Mouse (Mus musculus): ENCODE data around the gene Vat1. TPM values are rescaled to one million over a fixed set of nuclear protein-coding genes. Genes with fewer than 3 reads are reported as not detected.
"Not testable (repeated sequence)": the region's sequence is repeated elsewhere in the genome, so short reads cannot be mapped to it uniquely, and the experiment has no call there.

Gene Vat1
- polyA plus RNA-seq, 1 experiment from 2014 or later, result 8.8 TPM

GRCm38 (mm10) chr11:101477194-101477551, 11.1 kb upstream of the Vat1 start:
- no peak overlapping the region for H3K27ac ChIP-seq
- H3K36me3 ChIP-seq, result no peaks in the 10 kb centered on the region
- peaks cover 29% of the 10 kb centered on the region for H3K4me1 ChIP-seq (replicated peaks)
- DNase-seq (no peak), ATAC-seq (ENCODE audit: low read depth) (no peak)
- no peak overlapping the region for H3K4me3 ChIP-seq (replicated peaks)
- no peak overlapping the region for H3K9ac ChIP-seq
- H3K9me3 ChIP-seq (replicated peaks), result no peaks in the 10 kb centered on the region
- 59% methylated on average over 4 of the region's 4 CpGs for WGBS (ENCODE audit: insufficient replicate concordance)
- H3K4me2 ChIP-seq, result no peak overlapping the region
- H3K27me3 ChIP-seq, result peaks cover 15% of the 10 kb centered on the region

GRCm38 (mm10) chr11:101476361-101476760, 10.3 kb upstream of the Vat1 start:
- H3K9me3 ChIP-seq (replicated peaks); H3K27ac ChIP-seq; H3K4me3 ChIP-seq (replicated peaks); DNase-seq; H3K36me3 ChIP-seq; H3K9ac ChIP-seq; H3K4me2 ChIP-seq; ATAC-seq (ENCODE audit: low read depth): not testable (repeated sequence)
- H3K4me1 ChIP-seq (replicated peaks), result peaks cover 27% of the 10 kb centered on the region
- H3K27me3 ChIP-seq, result peaks cover 22% of the 10 kb centered on the region
- WGBS (ENCODE audit: insufficient replicate concordance), result 68% methylated on average over 4 of the region's 4 CpGs

- no peak overlapping the region for H3K9ac ChIP-seq
- no peaks in the 10 kb centered on the region for H3K36me3 ChIP-seq
- H3K27ac ChIP-seq, result no peak overlapping the region
- H3K4me2 ChIP-seq, result no peak overlapping the region
- 73% methylated on average over 5 of the region's 5 CpGs for WGBS (ENCODE audit: insufficient replicate concordance)
- no peak for ATAC-seq (ENCODE audit: low read depth)
- H3K4me1 ChIP-seq (replicated peaks), result peaks cover 8% of the 10 kb centered on the region
- H3K4me3 ChIP-seq (replicated peaks), result no peak overlapping the region
- peaks cover 36% of the 10 kb centered on the region for H3K27me3 ChIP-seq
- no peak for DNase-seq
- H3K9me3 ChIP-seq (replicated peaks), result no peaks in the 10 kb centered on the region
Observed at GRCm38 (mm10) chr11:101474298-101474697, 8.3 kb upstream of the Vat1 start.

- not testable (repeated sequence) for H3K27ac ChIP-seq; H3K9ac ChIP-seq; ATAC-seq (ENCODE audit: low read depth); H3K4me3 ChIP-seq (replicated peaks); DNase-seq; H3K9me3 ChIP-seq (replicated peaks); H3K4me1 ChIP-seq (replicated peaks); H3K36me3 ChIP-seq; H3K4me2 ChIP-seq
- WGBS (ENCODE audit: insufficient replicate concordance), result 54% methylated on average over 1 of the region's 1 CpGs
- peaks cover 38% of the 10 kb centered on the region for H3K27me3 ChIP-seq
Observed at GRCm38 (mm10) chr11:101473686-101474085, 7.7 kb upstream of the Vat1 start.

GRCm38 (mm10) chr11:101472336-101472735, 6.3 kb upstream of the Vat1 start:
- DNase-seq (no peak), ATAC-seq (ENCODE audit: low read depth) (no peak)
- H3K36me3 ChIP-seq, result no peaks in the 10 kb centered on the region
- H3K27me3 ChIP-seq, result peaks cover 51% of the 10 kb centered on the region
- WGBS (ENCODE audit: insufficient replicate concordance), result 57% methylated on average over 7 of the region's 7 CpGs
- no peak overlapping the region for H3K9ac ChIP-seq
- H3K4me2 ChIP-seq, result no peak overlapping the region
- H3K4me3 ChIP-seq (replicated peaks), result no peak overlapping the region
- peaks cover 23% of the 10 kb centered on the region for H3K4me1 ChIP-seq (replicated peaks)
- H3K27ac ChIP-seq, result no peak overlapping the region
- H3K9me3 ChIP-seq (replicated peaks), result no peaks in the 10 kb centered on the region

- H3K36me3 ChIP-seq, result no peaks in the 10 kb centered on the region
- no peaks in the 10 kb centered on the region for H3K9me3 ChIP-seq (replicated peaks)
- 57% methylated on average over 3 of the region's 3 CpGs for WGBS (ENCODE audit: insufficient replicate concordance)
- peaks cover 55% of the 10 kb centered on the region for H3K27me3 ChIP-seq
- no peak overlapping the region for H3K9ac ChIP-seq
- no peak for DNase-seq
- no peak overlapping the region for H3K4me2 ChIP-seq
- ATAC-seq (ENCODE audit: low read depth), result no peak
- no peak overlapping the region for H3K4me3 ChIP-seq (replicated peaks)
- peaks cover 27% of the 10 kb centered on the region for H3K4me1 ChIP-seq (replicated peaks)
- no peak overlapping the region for H3K27ac ChIP-seq
Observed at GRCm38 (mm10) chr11:101471926-101472325, 5.9 kb upstream of the Vat1 start.

- Histone ChIP-seq H3K9me3 (replicated peaks) (no peaks in the 10 kb centered on the region), H3K4me3 (replicated peaks) (no peak overlapping the region), H3K36me3 (no peaks in the 10 kb centered on the region), H3K27me3 (peaks cover 73% of the 10 kb centered on the region), H3K9ac (no peak overlapping the region), H3K4me1 (replicated peaks) (peaks cover 44% of the 10 kb centered on the region), H3K4me2 (no peak overlapping the region), H3K27ac (no peak overlapping the region)
- DNase-seq (no peak), ATAC-seq (ENCODE audit: low read depth) (no peak)
- 65% methylated on average over 7 of the region's 7 CpGs for WGBS (ENCODE audit: insufficient replicate concordance)
Observed at GRCm38 (mm10) chr11:101470206-101470605, 4.2 kb upstream of the Vat1 start.

- 54% methylated on average over 4 of the region's 4 CpGs for WGBS (ENCODE audit: insufficient replicate concordance)
- peaks cover 54% of the 10 kb centered on the region for H3K4me1 ChIP-seq (replicated peaks)
- no peaks in the 10 kb centered on the region for H3K36me3 ChIP-seq
- H3K9me3 ChIP-seq (replicated peaks), result no peaks in the 10 kb centered on the region
- peak overlapping the region; percentile 75; the same call in 1 of the 2 replicates for H3K9ac ChIP-seq
- DNase-seq, result no peak
- H3K4me3 ChIP-seq (replicated peaks), result peak overlapping the region; percentile 74; the same call in 1 of the 2 replicates
- peaks cover 83% of the 10 kb centered on the region for H3K27me3 ChIP-seq
- no peak for ATAC-seq (ENCODE audit: low read depth)
- H3K4me2 ChIP-seq, result peak overlapping the region; percentile 98
- H3K27ac ChIP-seq, result no peak overlapping the region
Observed at GRCm38 (mm10) chr11:101469155-101469554, 3.1 kb upstream of the Vat1 start.

DNA sequence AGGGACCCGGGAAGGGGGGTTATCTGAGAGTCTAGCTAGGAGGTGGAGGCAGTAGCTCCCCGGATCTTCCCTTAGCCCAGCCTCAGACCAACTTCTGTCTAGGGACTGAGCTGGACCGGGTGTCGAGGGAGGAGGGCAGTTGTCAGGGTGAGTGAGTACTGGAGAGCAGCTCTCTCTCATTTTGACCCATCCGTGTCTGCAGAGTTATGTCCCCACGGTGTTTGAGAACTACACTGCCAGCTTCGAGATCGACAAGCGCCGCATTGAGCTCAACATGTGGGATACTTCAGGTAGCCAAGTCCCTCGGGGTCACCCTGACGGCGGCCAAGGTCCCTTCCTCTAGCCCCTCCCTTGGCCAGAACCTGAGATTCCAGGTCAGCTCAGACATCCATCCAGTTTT, 2.7 kb upstream of the Vat1 start:
- Histone ChIP-seq H3K27me3 (peaks cover 87% of the 10 kb centered on the region), H3K36me3 (no peaks in the 10 kb centered on the region), H3K9ac (peak overlapping the region; percentile 75), H3K4me3 (replicated peaks) (peak overlapping the region; percentile 74), H3K4me2 (peak overlapping the region; percentile 98), H3K4me1 (replicated peaks) (peaks cover 59% of the 10 kb centered on the region), H3K9me3 (replicated peaks) (no peaks in the 10 kb centered on the region), H3K27ac (no peak overlapping the region)
- 7% methylated on average over 13 of the region's 13 CpGs for WGBS (ENCODE audit: insufficient replicate concordance)
- DNase-seq, result no peak
- no peak for ATAC-seq (ENCODE audit: low read depth)

GRCm38 (mm10) chr11:101468263-101468688, 2.2 kb upstream of the Vat1 start:
- no peak overlapping the region for H3K27ac ChIP-seq
- WGBS (ENCODE audit: insufficient replicate concordance), result 1% methylated on average over 31 of the region's 31 CpGs
- DNase-seq (no peak), ATAC-seq (ENCODE audit: low read depth) (no peak; the same call in 1 of the 2 replicates)
- H3K27me3 ChIP-seq, result peaks cover 90% of the 10 kb centered on the region
- H3K36me3 ChIP-seq, result no peaks in the 10 kb centered on the region
- peak overlapping the region; percentile 75 for H3K9ac ChIP-seq
- H3K4me1 ChIP-seq (replicated peaks), result peaks cover 63% of the 10 kb centered on the region
- H3K4me2 ChIP-seq, result peak overlapping the region; percentile 98
- peak overlapping the region; percentile 74 for H3K4me3 ChIP-seq (replicated peaks)
- H3K9me3 ChIP-seq (replicated peaks), result no peaks in the 10 kb centered on the region

DNA sequence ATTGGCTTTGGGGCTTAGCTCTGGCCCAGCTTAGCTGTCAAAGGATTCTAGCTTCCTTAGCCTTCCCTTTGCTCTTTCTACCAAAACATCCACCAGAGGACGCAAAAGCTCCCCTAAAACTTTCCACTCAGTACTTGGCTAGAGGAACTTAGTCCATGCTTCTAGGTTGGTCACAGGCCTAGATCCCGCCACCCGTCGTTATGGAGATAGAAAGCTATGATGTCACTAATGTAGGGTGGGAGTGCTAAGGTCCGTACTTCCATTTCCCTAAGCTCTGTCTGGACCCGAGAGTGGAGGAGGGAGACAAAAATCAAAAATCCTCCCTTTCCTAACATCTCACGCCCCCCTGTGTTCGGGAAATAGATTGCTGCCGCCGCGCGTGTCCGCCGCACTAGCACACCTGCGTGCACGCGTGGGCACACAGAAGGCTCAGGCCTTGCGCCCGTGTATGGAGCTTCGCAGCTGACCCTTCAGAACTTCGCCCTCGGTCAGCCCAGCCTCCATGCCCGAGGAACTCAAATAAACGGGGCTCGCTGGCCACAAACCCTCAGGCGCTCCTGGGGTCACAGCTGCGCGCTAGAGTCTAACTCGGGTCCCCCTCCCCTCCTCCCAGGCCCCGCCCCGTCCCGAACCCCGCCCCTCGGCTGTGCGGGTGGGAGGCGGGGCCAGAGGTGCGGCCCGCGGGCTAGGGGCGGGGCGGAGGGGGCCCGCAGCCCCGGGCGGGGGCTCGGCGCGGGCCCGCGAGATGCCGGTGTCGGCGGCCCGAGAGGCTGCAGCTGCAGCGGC, 1.6 kb upstream of the Vat1 start:
- H3K9ac ChIP-seq, result peak overlapping the region; percentile 75
- no peaks in the 10 kb centered on the region for H3K9me3 ChIP-seq (replicated peaks)
- peak; percentile 48 for DNase-seq
- no peak overlapping the region; the same call in 1 of the 2 replicates for H3K27ac ChIP-seq
- H3K36me3 ChIP-seq, result no peaks in the 10 kb centered on the region
- peaks cover 69% of the 10 kb centered on the region for H3K4me1 ChIP-seq (replicated peaks)
- H3K27me3 ChIP-seq, result peaks cover 88% of the 10 kb centered on the region
- peak overlapping the region; percentile 74 for H3K4me3 ChIP-seq (replicated peaks)
- under 1% methylated on average over 41 of the region's 54 CpGs for WGBS (ENCODE audit: insufficient replicate concordance)
- peak; percentile 66 for ATAC-seq (ENCODE audit: low read depth)
- H3K4me2 ChIP-seq, result peak overlapping the region; percentile 98

- H3K4me1 ChIP-seq (replicated peaks), result peaks cover 73% of the 10 kb centered on the region
- not testable (repeated sequence) for H3K36me3 ChIP-seq; H3K9ac ChIP-seq; H3K9me3 ChIP-seq (replicated peaks); H3K27ac ChIP-seq; DNase-seq; ATAC-seq (ENCODE audit: low read depth)
- 49% methylated on average over 5 of the region's 5 CpGs for WGBS (ENCODE audit: insufficient replicate concordance)
- H3K4me3 ChIP-seq (replicated peaks), result peak overlapping the region; percentile 69
- peak overlapping the region; percentile 97 for H3K4me2 ChIP-seq
- peaks cover 79% of the 10 kb centered on the region for H3K27me3 ChIP-seq
Observed at GRCm38 (mm10) chr11:101466552-101466950, 521 bp upstream of the Vat1 start.
